Mouse (Mus musculus): ENCODE measurements around the gene Nufip2.

- TF ChIP-seq CTCF (IDR thresholded peaks at IDR 0.05; ENCODE audit: borderline replicate concordance, insufficient read depth, low read length) = no peak
- no peak for TF ChIP-seq POLR2A (IDR thresholded peaks at IDR 0.05; ENCODE audit: low read depth, low read length)
These were observed 27.8 kb downstream of the Nufip2 start for GRCm38 (mm10) chr11:77713736-77714135.
